Mouse (Mus musculus): ENCODE measurements around the gene Urgcp. TPM values are rescaled to one million over a fixed set of nuclear protein-coding genes. Genes with fewer than 3 reads are reported as not detected.
A peak's percentile ranks its signal among the peaks of the same experiment; 100 is the strongest.

The Urgcp gene
- polyA plus RNA-seq, 1 experiment from 2014 or later, result 7.5 TPM

DNA sequence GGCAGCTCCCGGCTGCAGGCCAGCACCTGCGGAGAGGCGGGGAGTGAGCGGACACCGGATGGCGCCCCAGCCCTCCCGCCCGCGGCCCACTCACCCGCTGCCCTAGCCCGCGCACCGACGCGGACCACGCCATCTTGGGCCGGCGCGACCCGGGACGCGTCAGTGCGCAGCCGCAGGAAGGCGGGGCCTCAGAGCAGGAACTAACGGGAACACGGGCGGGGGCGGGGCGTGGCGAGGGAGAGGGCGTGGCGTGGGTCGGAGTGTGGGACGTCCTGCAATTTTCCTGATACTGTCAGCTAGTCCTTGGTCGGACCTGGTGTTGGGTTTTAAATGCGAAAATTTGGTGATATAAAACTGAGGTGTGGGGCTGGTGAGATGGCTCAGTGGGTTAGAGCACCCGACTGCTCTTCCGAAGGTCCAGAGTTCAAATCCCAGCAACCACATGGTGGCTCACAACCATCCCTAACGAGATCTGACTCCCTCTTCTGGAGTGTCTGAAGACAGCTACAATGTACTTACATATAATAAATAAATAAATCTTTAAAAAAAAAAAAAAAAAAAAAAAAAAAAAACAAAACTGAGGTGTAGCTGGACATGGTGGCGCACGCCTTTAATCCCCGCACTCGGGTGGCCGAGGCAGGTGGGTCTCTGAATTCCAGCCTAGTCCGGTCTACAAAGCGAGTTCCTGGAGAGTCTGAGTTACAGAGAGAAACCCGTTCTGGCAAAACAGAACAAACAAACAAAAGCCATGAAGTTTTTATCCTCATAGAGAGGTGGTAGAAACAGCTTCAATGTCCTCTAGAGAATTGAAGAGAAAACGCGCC lies 54.4 kb downstream of the Urgcp start:
- Histone ChIP-seq H3K79me2 (ENCODE audit: inconsistent target) (peaks cover 19% of the 10 kb centered on the region), H3K27ac (no peak overlapping the region), H3K4me3 (ENCODE audit: inconsistent target) (peak overlapping the region; percentile 10; the same call in 1 of the 2 replicates), H3K36me3 (ENCODE audit: inconsistent target) (0 out of 2 replicates have a peak, but pooled peaks cover 4% of the 10 kb centered on the region)
- WGBS (ENCODE audit: missing documents), result 20% methylated on average over 41 of the region's 50 CpGs

GRCm38 (mm10) chr11:5706874-5707529 lies 55.2 kb downstream of the Urgcp start:
- peaks cover 19% of the 10 kb centered on the region for H3K79me2 ChIP-seq (ENCODE audit: inconsistent target)
- H3K27ac ChIP-seq, result 0 out of 2 replicates have a peak overlapping the region, but pooled peaks have one; percentile 4
- 2% methylated on average over 31 of the region's 43 CpGs for WGBS (ENCODE audit: missing documents)
- 0 out of 2 replicates have a peak, but pooled peaks cover 4% of the 10 kb centered on the region for H3K36me3 ChIP-seq (ENCODE audit: inconsistent target)
- H3K4me3 ChIP-seq (ENCODE audit: inconsistent target), result peak overlapping the region; percentile 74

DNA sequence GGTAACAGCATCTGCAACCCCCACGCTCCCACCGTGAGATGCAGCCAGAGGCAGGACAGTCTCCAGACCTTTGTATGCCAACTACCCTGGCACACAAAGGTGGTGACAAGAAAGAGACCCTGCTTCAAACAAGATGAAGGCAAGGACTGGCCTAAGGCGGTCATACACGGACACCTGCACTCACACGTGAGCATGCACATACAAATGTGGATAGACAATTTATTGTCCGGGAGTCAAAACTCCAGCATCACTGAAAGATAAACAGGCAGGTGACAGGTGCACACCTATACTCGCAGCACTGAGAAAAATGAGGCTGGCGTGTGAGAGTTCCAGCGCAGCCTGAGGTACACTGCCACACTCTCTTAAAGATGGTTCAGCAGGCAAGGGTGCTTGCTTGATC lies 56.2 kb downstream of the Urgcp start:
- 0 out of 2 replicates have a peak, but pooled peaks cover 4% of the 10 kb centered on the region for H3K36me3 ChIP-seq (ENCODE audit: inconsistent target)
- H3K4me3 ChIP-seq (ENCODE audit: inconsistent target), result no peak overlapping the region
- H3K79me2 ChIP-seq (ENCODE audit: inconsistent target), result peaks cover 19% of the 10 kb centered on the region
- no peak overlapping the region for H3K27ac ChIP-seq
- WGBS (ENCODE audit: missing documents), result 94% methylated on average over 9 of the region's 9 CpGs

DNA sequence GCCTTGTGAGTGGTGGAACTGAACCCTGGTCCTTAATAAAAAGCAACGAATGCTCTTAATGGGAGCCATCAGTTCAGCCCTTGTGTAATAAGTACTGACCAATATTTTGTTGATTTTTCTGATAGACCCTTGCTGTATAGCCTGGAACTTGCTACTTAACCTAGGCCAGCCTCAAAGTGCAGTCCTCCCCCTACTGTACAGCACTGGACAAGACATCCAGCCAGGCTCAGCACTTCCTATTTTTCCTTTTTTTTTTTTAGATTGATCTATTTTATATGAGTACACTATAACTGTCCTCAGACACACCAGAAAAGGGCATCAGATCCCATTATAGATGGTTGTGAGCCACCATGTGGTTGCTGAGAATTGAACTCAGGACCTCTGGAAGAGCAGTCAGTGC lies 58.8 kb downstream of the Urgcp start:
- Histone ChIP-seq H3K4me3 (ENCODE audit: inconsistent target) (no peak overlapping the region), H3K27ac (no peak overlapping the region), H3K36me3 (ENCODE audit: inconsistent target) (0 out of 2 replicates have a peak, but pooled peaks cover 4% of the 10 kb centered on the region), H3K79me2 (ENCODE audit: inconsistent target) (peaks cover 19% of the 10 kb centered on the region)
- 100% methylated on average over 1 of the region's 1 CpGs for WGBS (ENCODE audit: missing documents)

DNA sequence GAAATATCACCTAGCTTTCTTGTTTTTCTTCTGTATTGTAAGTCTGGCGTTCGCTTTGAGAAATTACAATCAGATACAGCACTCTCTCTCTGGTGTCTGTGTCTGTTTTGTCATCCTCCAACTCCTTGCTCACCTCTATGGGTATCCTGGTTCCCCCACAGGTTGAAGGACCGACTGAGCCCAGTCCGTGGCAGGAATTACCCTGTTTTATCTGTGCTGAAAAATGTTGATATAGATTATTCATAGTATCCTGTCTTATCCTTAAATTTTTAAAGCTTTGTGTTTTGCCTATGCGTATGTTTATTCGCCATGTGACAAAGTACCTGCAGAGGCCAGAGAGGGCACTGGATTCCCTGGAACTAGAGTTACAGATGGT lies 59.2 kb downstream of the Urgcp start:
- WGBS (ENCODE audit: missing documents), result 94% methylated on average over 6 of the region's 6 CpGs
- no peak overlapping the region for H3K4me3 ChIP-seq (ENCODE audit: inconsistent target)
- H3K79me2 ChIP-seq (ENCODE audit: inconsistent target), result peaks cover 19% of the 10 kb centered on the region
- 0 out of 2 replicates have a peak, but pooled peaks cover 4% of the 10 kb centered on the region for H3K36me3 ChIP-seq (ENCODE audit: inconsistent target)
- H3K27ac ChIP-seq, result no peak overlapping the region

DNA sequence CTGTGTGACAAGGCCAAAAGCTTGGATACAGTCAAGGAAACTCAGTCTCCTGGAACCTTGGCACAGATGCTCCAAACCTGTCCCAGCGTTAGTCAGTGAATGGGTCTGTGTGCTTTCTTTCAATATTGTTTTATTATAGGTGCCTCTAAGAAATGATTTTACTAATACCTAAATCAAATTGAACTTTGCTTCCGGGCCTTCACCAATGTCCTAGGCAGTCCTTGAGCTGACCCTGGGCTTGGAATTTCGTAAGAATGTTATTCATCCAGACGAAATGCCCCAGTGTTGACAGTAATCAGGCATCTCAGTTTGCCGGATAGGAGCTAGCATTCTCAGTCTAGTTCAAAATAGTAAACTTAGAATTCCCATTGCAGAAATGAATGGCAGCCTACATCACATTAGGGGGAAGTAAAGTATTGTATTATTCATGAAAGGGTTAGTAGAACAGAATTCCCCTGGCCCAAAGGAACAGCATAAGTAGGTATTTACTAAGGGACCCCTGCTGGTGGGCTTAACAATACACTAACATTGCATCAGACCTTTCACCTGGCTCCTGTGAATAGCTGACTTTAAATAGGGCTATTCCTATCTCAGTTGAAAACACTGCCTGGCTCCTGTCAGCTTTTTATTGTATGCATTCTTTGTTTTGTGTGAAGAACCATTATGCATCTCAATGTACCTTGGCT lies 59.8 kb downstream of the Urgcp start:
- Histone ChIP-seq H3K27ac (no peak overlapping the region), H3K4me3 (ENCODE audit: inconsistent target) (no peak overlapping the region), H3K36me3 (ENCODE audit: inconsistent target) (0 out of 2 replicates have a peak, but pooled peaks cover 4% of the 10 kb centered on the region), H3K79me2 (ENCODE audit: inconsistent target) (peaks cover 19% of the 10 kb centered on the region)
- WGBS (ENCODE audit: missing documents), result 100% methylated on average over 5 of the region's 5 CpGs

DNA sequence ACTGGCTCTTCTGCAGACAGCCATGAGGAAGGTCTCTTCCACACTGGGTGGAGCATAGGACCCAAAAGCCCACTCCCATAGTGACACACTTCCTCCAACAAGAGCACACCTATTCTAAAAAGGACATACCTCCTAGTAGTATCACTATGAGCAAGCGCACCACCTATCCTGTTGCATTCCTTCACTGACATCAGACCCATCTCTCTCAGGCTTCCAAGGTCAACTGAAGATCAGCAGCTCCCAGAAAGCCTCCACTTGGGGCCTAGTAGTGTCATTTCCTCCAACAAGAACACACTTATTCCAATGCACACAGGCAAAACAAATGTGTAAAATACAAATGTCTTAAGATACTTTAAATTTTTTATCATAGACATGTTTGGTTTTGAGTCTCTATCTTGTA lies 60.4 kb downstream of the Urgcp start:
- Histone ChIP-seq H3K27ac (no peak overlapping the region), H3K4me3 (ENCODE audit: inconsistent target) (no peak overlapping the region), H3K79me2 (ENCODE audit: inconsistent target) (peaks cover 15% of the 10 kb centered on the region), H3K36me3 (ENCODE audit: inconsistent target) (0 out of 2 replicates have a peak, but pooled peaks cover 4% of the 10 kb centered on the region)
- 100% methylated on average over 1 of the region's 1 CpGs for WGBS (ENCODE audit: missing documents)

GRCm38 (mm10) chr11:5701300-5701699 lies 60.9 kb downstream of the Urgcp start:
- no CpG with 5 or more reads among the region's 2 CpGs for WGBS (ENCODE audit: missing documents)
- H3K27ac ChIP-seq, result no peak overlapping the region

GRCm38 (mm10) chr11:5700808-5701207 lies 61.4 kb downstream of the Urgcp start:
- Histone ChIP-seq H3K27ac (no peak overlapping the region), H3K79me2 (ENCODE audit: inconsistent target) (peaks cover 5% of the 10 kb centered on the region; the same call in 1 of the 2 replicates)
- 98% methylated on average over 7 of the region's 7 CpGs for WGBS (ENCODE audit: missing documents)

More at GRCm38 (mm10) chr11:5701300-5701699, 60.9 kb downstream of the Urgcp start:
- Histone ChIP-seq H3K4me3 (ENCODE audit: inconsistent target) (no peak overlapping the region), H3K79me2 (ENCODE audit: inconsistent target) (peaks cover 10% of the 10 kb centered on the region; the same call in 1 of the 2 replicates), H3K36me3 (ENCODE audit: inconsistent target) (0 out of 2 replicates have a peak, but pooled peaks cover 4% of the 10 kb centered on the region)

GRCm38 (mm10) chr11:5691775-5692174 lies 70.4 kb downstream of the Urgcp start:
- Histone ChIP-seq H3K79me2 (ENCODE audit: inconsistent target) (no peaks in the 10 kb centered on the region), H3K36me3 (ENCODE audit: inconsistent target) (no peaks in the 10 kb centered on the region), H3K4me3 (ENCODE audit: inconsistent target) (no peak overlapping the region), H3K27ac (no peak overlapping the region)
- 56% methylated on average over 7 of the region's 7 CpGs for WGBS (ENCODE audit: missing documents)

More at GRCm38 (mm10) chr11:5700808-5701207, 61.4 kb downstream of the Urgcp start:
- no peak overlapping the region for H3K4me3 ChIP-seq (ENCODE audit: inconsistent target)
- 0 out of 2 replicates have a peak, but pooled peaks cover 4% of the 10 kb centered on the region for H3K36me3 ChIP-seq (ENCODE audit: inconsistent target)

DNA sequence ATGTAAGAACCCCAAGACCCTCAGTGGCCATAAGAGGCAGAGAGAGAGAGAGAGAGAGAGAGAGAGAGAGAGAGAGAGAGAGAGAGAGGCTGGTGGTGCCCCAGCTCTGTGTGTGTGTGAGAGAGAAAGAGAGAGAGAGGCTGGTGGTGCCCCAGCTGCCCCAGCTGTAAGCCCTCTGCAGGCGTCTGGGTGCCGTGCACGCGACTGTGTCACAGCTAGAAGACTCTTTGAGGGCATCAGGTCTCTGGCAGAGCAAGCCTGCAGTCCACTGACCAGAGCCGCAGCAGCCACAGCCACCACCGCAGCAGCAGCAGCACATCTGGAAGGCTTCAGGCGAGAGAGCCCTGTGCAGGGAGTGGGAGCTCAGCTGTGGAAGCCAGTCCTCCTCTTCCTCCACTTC lies 77.9 kb downstream of the Urgcp start:
- Histone ChIP-seq H3K79me2 (ENCODE audit: inconsistent target) (no peaks in the 10 kb centered on the region), H3K27ac (no peak overlapping the region), H3K4me3 (ENCODE audit: inconsistent target) (no peak overlapping the region), H3K36me3 (ENCODE audit: inconsistent target) (no peaks in the 10 kb centered on the region)
- 63% methylated on average over 7 of the region's 7 CpGs for WGBS (ENCODE audit: missing documents)

- WGBS (ENCODE audit: missing documents), result 75% methylated on average over 6 of the region's 6 CpGs
- no peaks in the 10 kb centered on the region for H3K79me2 ChIP-seq (ENCODE audit: inconsistent target)
- no peak overlapping the region for H3K4me3 ChIP-seq (ENCODE audit: inconsistent target)
- H3K27ac ChIP-seq, result no peak overlapping the region
- no peaks in the 10 kb centered on the region for H3K36me3 ChIP-seq (ENCODE audit: inconsistent target)
These were observed 79.6 kb downstream of the Urgcp start for GRCm38 (mm10) chr11:5682541-5682940.

All from macrophage (primary cell).